Mouse (Mus musculus) liver, postnatal 0 days (tissue): ENCODE results near the gene Extl2.

Experiments
- CTCF ChIP-seq: sonication (generic); IDR thresholded peaks from 2 replicates; pipeline ENCODE4 v1.5.1; 2016; ENCODE audit warnings: antibody characterized with exemption, low read depth
- EP300 ChIP-seq: IDR thresholded peaks from 2 replicates; pipeline ENCODE4 v1.6.1; 2016; ENCODE audit warnings: antibody characterized with exemption, low read depth, mild to moderate bottlenecking

DNA sequence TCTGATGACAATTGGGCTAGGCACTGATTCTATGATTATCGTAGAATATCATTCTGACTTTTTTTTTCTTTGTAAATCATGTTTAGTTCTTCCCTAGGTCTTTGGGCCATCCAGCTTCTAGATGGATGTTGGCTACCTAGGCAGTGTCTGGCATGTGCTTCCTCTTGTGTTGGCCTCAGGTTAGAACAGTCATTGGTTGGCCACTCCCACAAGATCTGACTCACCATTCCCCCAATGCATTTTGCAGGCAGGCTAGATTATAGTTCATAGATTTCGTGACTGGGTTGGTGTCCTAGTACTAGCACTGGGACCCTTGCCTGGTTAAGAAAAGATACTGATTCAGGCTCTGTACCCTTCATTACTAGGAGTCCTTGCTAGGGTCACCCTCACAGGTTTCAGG, 54.9 kb downstream of the Extl2 start:
- TF ChIP-seq CTCF = no peak
- no peak for TF ChIP-seq EP300
